Mouse (Mus musculus) cerebellum, adult 2 months (tissue): ENCODE data around the gene Cyp2ab1. TPM values are rescaled to one million over a fixed set of nuclear protein-coding genes. Genes with fewer than 3 reads are reported as not detected.

Experiments
- DNase-seq, 2 experiments: peaks; one replicate each; pipeline ENCODE4 v3.0.0; 2021
- H3K27ac ChIP-seq: fragments of 200-500 bp; 2 replicates; pipeline ENCODE4 v1.5.1; 2012; ENCODE audit warnings: low read length, control low read depth, inconsistent platforms; ENCODE audit not compliant: insufficient read depth
- H3K27me3 ChIP-seq: fragments of 200-500 bp; 2 replicates; pipeline ENCODE4 v1.6.1; 2012; ENCODE audit warnings: inconsistent platforms, mild to moderate bottlenecking, low read length, moderate library complexity; ENCODE audit not compliant: control insufficient read depth, insufficient read depth
- H3K4me1 ChIP-seq: fragments of 200-500 bp; 2 replicates; pipeline ENCODE4 v1.6.1; 2011; ENCODE audit warnings: low read length; ENCODE audit not compliant: control insufficient read depth, insufficient read depth
- H3K4me3 ChIP-seq: fragments of 200-500 bp; replicated peaks from 2 replicates; pipeline ENCODE3; 2011; ENCODE audit warnings: mild to moderate bottlenecking, low read depth, low read length, control low read depth; ENCODE audit not compliant: insufficient read depth
- CTCF ChIP-seq: fragments of 200-500 bp; IDR thresholded peaks from 2 replicates; pipeline ENCODE4 v1.5.1; 2011; ENCODE audit warnings: low read depth, mild to moderate bottlenecking, control low read depth, low read length, moderate library complexity, borderline replicate concordance; ENCODE audit not compliant: insufficient read depth
- POLR2A ChIP-seq: fragments of 200-500 bp; IDR thresholded peaks from 2 replicates; pipeline ENCODE4 v1.6.1; 2011; ENCODE audit warnings: low read length, control low read depth, borderline replicate concordance; ENCODE audit not compliant: insufficient read depth
- WGBS: fragments of 180-500 bp; shearing (Covaris S2); methylation state at CpG from one replicate; pipeline ENCODE4 v1.1.7; 2018; 5-methylcytosine and 5-hydroxymethylcytosine counted together
- polyA plus RNA-seq: library from polyadenylated mRNA; depleted of rRNA; stranded (reverse); fragments of >200 nt; gene quantifications from 2 replicates; pipeline ENCODE4 v1.2.3, GENCODE M21; 2012; rRNA removed

Gene Cyp2ab1
- polyA plus RNA-seq, 1 experiment: not detected

GRCm38 (mm10) chr16:20312272-20312671 is 12.9 kb downstream of the Cyp2ab1 start:
- 57% methylated on average over 14 of the region's 14 CpGs for WGBS
- no peak for DNase-seq
- no peaks in the 10 kb centered on the region for H3K4me1 ChIP-seq
- H3K27ac ChIP-seq: no peak overlapping the region
- H3K27me3 ChIP-seq: no peaks in the 10 kb centered on the region
- no peak overlapping the region for H3K4me3 ChIP-seq
- TF ChIP-seq CTCF: no peak
- TF ChIP-seq POLR2A: no peak

- H3K27ac ChIP-seq: peak within 1 kb of the TSS; percentile 58
- peak within 1 kb of the TSS; percentile 84 for H3K4me3 ChIP-seq
- TF ChIP-seq CTCF (peak; percentile 87), POLR2A (peak; percentile 62; the same call in 1 of the 2 replicates)
- H3K4me1 ChIP-seq: peaks cover 3% of the 10 kb centered on the region; the same call in 1 of the 2 replicates
- WGBS: under 1% methylated on average over 52 of the region's 52 CpGs
- H3K27me3 ChIP-seq: no peaks in the 10 kb centered on the region
- peak; percentile 75 to 82 for DNase-seq
These were observed 23.2 kb downstream of the Cyp2ab1 start, which contains the start of gene Parl for GRCm38 (mm10) chr16:20301770-20302649. Gene Parl (minus strand): TSS chr16:20302387.

DNA sequence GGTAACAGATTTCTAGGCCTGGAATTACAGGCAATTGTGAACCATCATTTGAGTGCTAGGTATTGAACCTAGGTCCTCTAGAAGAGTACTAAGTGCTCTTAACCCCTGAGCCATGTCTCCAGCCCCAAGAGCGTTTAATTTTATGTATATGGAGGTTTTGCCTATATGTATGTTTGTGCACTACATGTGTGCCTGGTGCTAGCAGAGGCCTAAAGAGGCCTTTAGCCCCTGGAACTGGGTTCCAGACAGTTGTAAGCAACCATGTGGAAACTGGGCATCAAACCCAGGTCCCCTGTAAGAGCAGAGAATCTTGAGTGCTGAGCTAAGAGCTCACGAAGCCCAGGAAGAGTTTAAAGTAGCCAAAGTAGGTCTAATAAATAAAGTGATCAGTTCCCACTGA is 25.1 kb downstream of the Cyp2ab1 start:
- DNase-seq: no peak
- TF ChIP-seq CTCF: no peak
- TF ChIP-seq POLR2A: no peak
- WGBS: 82% methylated on average over 2 of the region's 2 CpGs
- H3K27ac ChIP-seq: no peak overlapping the region
- peaks cover 3% of the 10 kb centered on the region; the same call in 1 of the 2 replicates for H3K4me1 ChIP-seq
- no peak overlapping the region for H3K4me3 ChIP-seq
- H3K27me3 ChIP-seq: no peaks in the 10 kb centered on the region

DNA sequence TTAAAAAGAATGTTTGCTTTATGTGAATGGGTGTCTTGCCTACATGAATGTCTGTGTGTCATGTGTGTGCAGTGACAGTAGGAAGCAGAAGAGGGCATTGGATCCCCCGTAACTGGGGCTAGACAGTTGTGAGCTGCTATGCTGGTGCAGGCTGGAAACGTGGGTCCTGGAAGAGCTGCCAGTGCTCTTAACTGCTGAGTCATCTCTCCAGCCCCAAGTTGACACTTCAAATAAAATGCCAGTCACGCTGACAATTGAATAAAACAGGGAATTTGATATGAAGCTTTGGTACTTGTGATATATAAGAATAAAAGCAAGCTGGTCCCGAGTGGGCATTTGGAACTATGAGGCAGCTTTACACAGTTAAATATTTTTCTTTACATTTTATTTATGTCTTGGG is 45.0 kb downstream of the Cyp2ab1 start:
- 76% methylated on average over 4 of the region's 4 CpGs for WGBS
- Histone ChIP-seq H3K4me3 (no peak overlapping the region), H3K27me3 (no peaks in the 10 kb centered on the region), H3K4me1 (no peaks in the 10 kb centered on the region), H3K27ac (no peak overlapping the region)
- no peak for DNase-seq
- TF ChIP-seq POLR2A: no peak
- no peak for TF ChIP-seq CTCF

DNA sequence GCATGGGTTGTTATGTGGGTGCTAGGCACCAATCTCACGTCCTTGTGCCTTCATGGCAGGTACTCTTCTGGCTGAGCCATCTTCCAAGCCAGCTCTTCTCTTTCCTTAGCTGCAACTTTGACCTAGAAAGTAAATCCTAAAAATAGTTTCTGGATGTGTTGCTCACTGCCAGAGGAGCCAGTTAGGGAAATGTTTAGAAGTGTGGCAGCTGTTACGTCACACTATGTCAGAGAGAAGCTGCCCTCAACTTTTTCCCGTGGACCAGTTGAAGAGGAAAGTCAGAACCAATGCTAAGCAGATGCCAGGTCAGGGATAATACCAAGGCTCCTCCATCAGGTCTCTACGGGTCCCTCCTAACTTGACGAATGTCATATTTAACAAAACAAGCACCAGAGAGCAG is 45.8 kb downstream of the Cyp2ab1 start:
- Histone ChIP-seq H3K27ac (no peak overlapping the region), H3K4me1 (no peaks in the 10 kb centered on the region), H3K4me3 (no peak overlapping the region), H3K27me3 (no peaks in the 10 kb centered on the region)
- no peak for DNase-seq
- TF ChIP-seq POLR2A: no peak
- no peak for TF ChIP-seq CTCF
- 92% methylated on average over 5 of the region's 5 CpGs for WGBS

- Histone ChIP-seq H3K4me3 (no peak overlapping the region), H3K27me3 (no peaks in the 10 kb centered on the region), H3K27ac (no peak overlapping the region), H3K4me1 (no peaks in the 10 kb centered on the region)
- no peak for DNase-seq
- 42% methylated on average over 3 of the region's 3 CpGs for WGBS
- TF ChIP-seq CTCF (no peak), POLR2A (no peak)
These were observed 52.2 kb downstream of the Cyp2ab1 start for GRCm38 (mm10) chr16:20272994-20273393.

DNA sequence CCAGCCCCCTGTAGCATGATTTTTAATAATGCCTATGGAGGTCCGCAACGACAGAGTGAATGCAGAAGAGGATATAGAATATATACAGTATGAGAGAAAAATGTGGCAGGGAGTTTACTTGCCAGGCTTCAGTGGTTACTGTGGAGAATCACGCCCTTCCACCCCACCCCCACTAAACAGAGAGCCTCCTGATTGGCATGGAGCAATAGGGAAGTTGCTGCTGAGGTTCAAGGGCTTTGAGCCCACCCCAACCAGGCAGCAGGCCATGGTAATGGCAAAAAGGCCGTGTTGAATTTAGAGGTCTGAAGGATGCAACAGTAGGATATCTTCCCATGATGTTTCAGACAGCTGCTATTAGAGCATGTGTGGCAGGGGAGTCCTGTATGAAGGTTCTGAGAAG is 53.9 kb downstream of the Cyp2ab1 start:
- H3K27me3 ChIP-seq: no peaks in the 10 kb centered on the region
- 72% methylated on average over 4 of the region's 4 CpGs for WGBS
- no peaks in the 10 kb centered on the region for H3K4me1 ChIP-seq
- no peak for DNase-seq
- H3K4me3 ChIP-seq: no peak overlapping the region
- no peak for TF ChIP-seq POLR2A
- TF ChIP-seq CTCF: no peak
- H3K27ac ChIP-seq: no peak overlapping the region

GRCm38 (mm10) chr16:20265089-20265488 is 60.1 kb downstream of the Cyp2ab1 start:
- DNase-seq: no peak
- TF ChIP-seq POLR2A (no peak), CTCF (no peak)
- H3K4me1 ChIP-seq: no peaks in the 10 kb centered on the region
- H3K27ac ChIP-seq: no peak overlapping the region
- H3K27me3 ChIP-seq: no peaks in the 10 kb centered on the region
- 67% methylated on average over 7 of the region's 7 CpGs for WGBS
- no peak overlapping the region for H3K4me3 ChIP-seq

Other genes with a start within 250 kb of the Cyp2ab1 start
- gene Klhl24, start 227.9 kb downstream of the Cyp2ab1 start, polyA plus RNA-seq: 26.6 and 27.0 TPM in 2 replicates
- 27.1 and 32.9 TPM in 2 replicates for gene Yeats2, start 184.3 kb downstream of the Cyp2ab1 start, polyA plus RNA-seq
- gene Map6d1, start 84.0 kb downstream of the Cyp2ab1 start, polyA plus RNA-seq: 67.4 and 70.1 TPM in 2 replicates
- gene Parl, start 23.0 kb downstream of the Cyp2ab1 start, polyA plus RNA-seq: 71.2 and 76.3 TPM in 2 replicates
- 251 and 263 TPM in 2 replicates for gene Abcc5, start 101.0 kb upstream of the Cyp2ab1 start, polyA plus RNA-seq
- gene Eif2b5, start 173.4 kb upstream of the Cyp2ab1 start, polyA plus RNA-seq: 52.4 and 53.3 TPM in 2 replicates
- 60.2 and 66.5 TPM in 2 replicates for gene Dvl3, start 191.6 kb upstream of the Cyp2ab1 start, polyA plus RNA-seq
- 1,156 and 1,178 TPM in 2 replicates for gene Ap2m1, start 210.1 kb upstream of the Cyp2ab1 start, polyA plus RNA-seq
- 107 and 112 TPM in 2 replicates for gene Abcf3, start 223.2 kb upstream of the Cyp2ab1 start, polyA plus RNA-seq